Mouse (Mus musculus) E14TG2a.4 (cell line): ENCODE results near the gene Upp2.

ENCODE experiments used
- H3K27me3 ChIP-seq: 2 replicates; pipeline ENCODE4 v1.6.1; 2014; ENCODE audit warnings: low read length, control low read depth; ENCODE audit not compliant: insufficient read depth
- H3K36me3 ChIP-seq: 2 replicates; pipeline ENCODE4 v1.6.1; 2014; ENCODE audit warnings: low read length, control low read depth; ENCODE audit not compliant: insufficient read depth
- H3K4me1 ChIP-seq: replicated peaks from 2 replicates; pipeline ENCODE4 v1.6.1; 2014; ENCODE audit warnings: low read depth, low read length, control low read depth
- H3K4me3 ChIP-seq: replicated peaks from 2 replicates; pipeline ENCODE4 v1.5.1; 2014; ENCODE audit warnings: mild to moderate bottlenecking, low read length
- H3K9me3 ChIP-seq: 2 replicates; pipeline ENCODE4 v1.6.1; 2014; ENCODE audit warnings: low read length, control low read depth
- CTCF ChIP-seq: conservative IDR thresholded peaks from 2 replicates; pipeline ENCODE4 v1.5.1; 2014; ENCODE audit warnings: low read length
- NANOG ChIP-seq: IDR thresholded peaks from 2 replicates; pipeline ENCODE4 v1.6.1; 2014; ENCODE audit warnings: borderline replicate concordance, low read length, mixed read lengths
- POU5F1 ChIP-seq: IDR thresholded peaks from 2 replicates; pipeline ENCODE4 v1.6.1; 2014; ENCODE audit warnings: low read length, borderline replicate concordance

Gene Upp2

DNA sequence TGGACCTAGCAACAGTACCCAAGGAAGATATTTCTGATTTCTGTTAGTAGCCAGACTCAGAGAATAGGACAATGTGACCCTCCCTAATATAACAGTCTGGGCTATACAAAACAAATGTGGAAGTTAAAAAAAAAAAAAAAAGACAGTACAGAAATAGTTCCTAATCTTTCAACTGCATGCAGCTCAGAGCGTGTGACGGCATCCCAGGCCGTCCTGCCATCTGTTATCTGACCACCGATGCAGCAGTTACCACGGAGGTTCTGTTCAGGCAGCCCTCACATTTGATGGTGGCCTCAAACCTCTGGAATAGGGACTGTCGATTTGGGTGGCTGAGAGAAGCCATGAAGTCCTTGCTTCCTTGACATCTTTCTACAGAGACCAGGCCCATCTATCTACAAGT is 22.7 kb upstream of the Upp2 start:
- Histone ChIP-seq H3K4me1 (peaks cover 7% of the 10 kb centered on the region; the same call in 1 of the 2 replicates), H3K4me3 (no peak overlapping the region), H3K9me3 (peaks cover 21% of the 10 kb centered on the region), H3K27me3 (no peaks in the 10 kb centered on the region), H3K36me3 (0 out of 2 replicates have a peak, but pooled peaks cover 6% of the 10 kb centered on the region)
- no peak for TF ChIP-seq NANOG
- no peak for TF ChIP-seq CTCF
- TF ChIP-seq POU5F1: no peak

DNA sequence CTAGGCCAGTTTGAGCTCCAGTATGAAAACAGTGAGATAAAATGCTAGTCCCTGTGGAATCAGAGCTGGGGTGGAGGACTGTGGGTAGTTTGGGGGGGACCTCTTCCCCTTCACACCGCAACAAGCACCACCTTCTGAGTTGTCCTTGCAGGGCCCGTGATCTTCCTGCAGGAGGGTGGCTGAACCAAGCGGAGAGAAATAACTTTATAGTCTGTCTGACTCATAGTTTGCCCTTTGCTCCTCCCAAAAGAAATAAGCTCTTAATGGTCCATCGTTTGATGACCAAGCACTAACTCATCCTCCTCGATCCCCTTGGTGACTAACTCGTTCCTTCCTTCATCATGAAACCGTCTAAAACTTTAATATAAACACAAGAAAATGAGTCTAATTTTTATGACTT is 20.8 kb upstream of the Upp2 start:
- no peaks in the 10 kb centered on the region for H3K27me3 ChIP-seq
- TF ChIP-seq CTCF: no peak
- no peak for TF ChIP-seq NANOG
- TF ChIP-seq POU5F1: no peak
- no peak overlapping the region for H3K4me3 ChIP-seq
- H3K4me1 ChIP-seq: peaks cover 20% of the 10 kb centered on the region
- H3K9me3 ChIP-seq: peaks cover 21% of the 10 kb centered on the region
- 0 out of 2 replicates have a peak, but pooled peaks cover 6% of the 10 kb centered on the region for H3K36me3 ChIP-seq

DNA sequence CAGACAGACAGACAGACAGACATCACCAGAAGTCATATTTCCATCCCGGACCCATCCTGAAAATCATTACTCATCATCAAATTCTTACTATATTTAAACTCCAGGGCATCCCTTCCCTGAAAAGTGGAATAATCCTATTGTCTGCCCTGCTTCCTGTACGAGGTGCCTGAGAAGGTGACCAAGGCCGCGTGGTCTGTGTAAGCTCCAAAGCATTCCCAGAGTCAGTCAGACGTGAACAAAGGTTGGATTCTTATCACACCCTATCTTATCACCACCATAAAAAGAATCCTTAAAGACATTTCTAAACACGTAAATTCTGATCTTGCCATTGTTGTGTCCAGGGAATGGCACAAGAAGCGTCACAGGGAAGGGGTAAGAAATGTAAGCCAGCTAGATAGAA is 18.2 kb upstream of the Upp2 start:
- TF ChIP-seq POU5F1: no peak
- no peak for TF ChIP-seq CTCF
- no peak for TF ChIP-seq NANOG
- H3K4me3 ChIP-seq: no peak overlapping the region
- H3K4me1 ChIP-seq: peaks cover 34% of the 10 kb centered on the region

DNA sequence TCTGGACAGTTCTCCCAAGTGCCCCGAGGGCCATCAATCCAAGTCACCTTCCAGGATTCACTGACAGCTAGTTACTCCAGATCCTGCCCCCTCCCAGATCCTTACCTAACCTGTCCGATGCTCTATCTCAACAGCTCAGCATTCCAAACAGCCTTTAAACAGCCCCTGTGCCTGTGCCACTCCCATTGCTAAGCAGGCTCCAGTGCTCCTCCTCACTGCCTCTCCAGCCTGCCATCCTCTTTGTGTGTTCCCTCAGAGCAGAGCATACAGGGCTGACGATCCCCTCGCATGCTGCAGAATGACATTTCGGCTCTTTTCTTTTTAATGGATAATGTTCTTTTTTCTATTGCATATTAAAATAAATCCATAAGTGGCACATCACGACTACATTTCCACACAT is 17.1 kb upstream of the Upp2 start:
- H3K4me3 ChIP-seq: no peak overlapping the region
- TF ChIP-seq NANOG (no peak), CTCF (no peak)
- H3K9me3 ChIP-seq: no peaks in the 10 kb centered on the region
- no peaks in the 10 kb centered on the region for H3K36me3 ChIP-seq
- H3K27me3 ChIP-seq: no peaks in the 10 kb centered on the region
- H3K4me1 ChIP-seq: peaks cover 34% of the 10 kb centered on the region

More for the DNA sequence above, 18.2 kb upstream of the Upp2 start:
- no peaks in the 10 kb centered on the region for H3K36me3 ChIP-seq
- H3K27me3 ChIP-seq: no peaks in the 10 kb centered on the region
- no peaks in the 10 kb centered on the region for H3K9me3 ChIP-seq

DNA sequence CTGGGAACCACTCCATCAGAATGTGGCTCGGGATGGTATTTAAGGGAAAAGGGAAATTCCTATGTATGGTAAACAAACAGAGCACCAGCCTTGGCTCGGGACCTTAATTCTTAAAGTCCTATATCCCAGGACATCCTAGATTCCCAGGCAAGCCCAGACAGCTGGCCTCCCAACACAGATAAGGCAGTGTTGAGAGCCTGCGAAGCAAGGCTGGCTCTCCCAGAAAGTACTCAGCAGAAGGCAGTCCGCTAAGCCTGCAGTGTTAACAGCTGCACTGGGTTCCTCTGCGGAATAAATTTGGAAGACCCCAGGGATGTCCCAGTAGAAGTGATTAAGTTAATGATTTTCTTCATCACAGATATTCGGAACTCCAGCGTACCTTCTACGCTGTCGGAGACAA is 16.6 kb upstream of the Upp2 start:
- TF ChIP-seq CTCF (no peak), POU5F1 (no peak), NANOG (no peak)
- H3K36me3 ChIP-seq: no peaks in the 10 kb centered on the region
- H3K4me3 ChIP-seq: no peak overlapping the region
- H3K4me1 ChIP-seq: peaks cover 32% of the 10 kb centered on the region
- H3K27me3 ChIP-seq: no peaks in the 10 kb centered on the region
- H3K9me3 ChIP-seq: no peaks in the 10 kb centered on the region

DNA sequence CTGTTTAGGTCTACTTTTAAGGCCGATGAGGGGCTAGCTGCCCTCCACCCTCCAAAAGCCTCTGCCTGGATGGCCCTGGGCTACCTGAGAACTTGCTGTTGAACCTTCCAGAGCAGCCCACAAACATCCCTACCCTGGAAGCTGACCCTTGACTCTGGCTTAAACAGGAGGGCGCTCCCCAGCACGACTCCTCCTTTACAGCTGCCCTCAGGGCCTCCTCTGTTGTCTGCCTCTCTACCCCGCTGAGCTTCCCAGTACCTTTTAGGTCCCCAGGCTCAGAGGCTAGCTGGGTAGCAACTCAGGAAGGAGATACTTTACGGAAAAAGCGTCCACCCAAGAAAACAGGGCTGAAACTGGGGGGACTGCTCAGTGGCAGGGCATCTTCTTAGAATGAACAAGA is 15.2 kb upstream of the Upp2 start:
- Histone ChIP-seq H3K4me1 (peaks cover 36% of the 10 kb centered on the region), H3K4me3 (no peak overlapping the region), H3K9me3 (no peaks in the 10 kb centered on the region), H3K36me3 (no peaks in the 10 kb centered on the region), H3K27me3 (no peaks in the 10 kb centered on the region)
- TF ChIP-seq NANOG: no peak
- no peak for TF ChIP-seq CTCF
- TF ChIP-seq POU5F1: no peak

DNA sequence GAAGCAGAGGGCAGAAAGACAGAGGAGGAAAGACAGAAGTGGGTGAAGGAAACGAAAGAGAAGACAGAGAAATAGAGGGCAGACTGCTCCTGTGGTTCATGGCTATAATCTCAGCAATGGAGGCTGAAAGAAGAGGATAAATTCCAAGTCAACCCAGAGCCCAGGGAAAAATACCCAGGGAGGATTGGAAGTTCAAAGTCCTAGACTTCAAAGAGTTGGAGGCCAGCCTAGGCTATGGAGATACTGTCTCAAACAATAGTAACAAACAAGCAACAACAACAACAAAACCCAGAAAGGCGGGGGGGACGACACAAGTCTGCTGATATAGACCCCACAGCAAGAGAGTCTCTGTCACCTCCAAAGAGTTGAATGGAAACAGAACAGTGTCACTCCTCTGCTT is 14.8 kb upstream of the Upp2 start:
- no peak for TF ChIP-seq POU5F1
- no peak for TF ChIP-seq NANOG
- TF ChIP-seq CTCF: no peak
- H3K4me3 ChIP-seq: no peak overlapping the region
- no peaks in the 10 kb centered on the region for H3K36me3 ChIP-seq
- no peaks in the 10 kb centered on the region for H3K27me3 ChIP-seq
- no peaks in the 10 kb centered on the region for H3K9me3 ChIP-seq
- H3K4me1 ChIP-seq: peaks cover 38% of the 10 kb centered on the region

DNA sequence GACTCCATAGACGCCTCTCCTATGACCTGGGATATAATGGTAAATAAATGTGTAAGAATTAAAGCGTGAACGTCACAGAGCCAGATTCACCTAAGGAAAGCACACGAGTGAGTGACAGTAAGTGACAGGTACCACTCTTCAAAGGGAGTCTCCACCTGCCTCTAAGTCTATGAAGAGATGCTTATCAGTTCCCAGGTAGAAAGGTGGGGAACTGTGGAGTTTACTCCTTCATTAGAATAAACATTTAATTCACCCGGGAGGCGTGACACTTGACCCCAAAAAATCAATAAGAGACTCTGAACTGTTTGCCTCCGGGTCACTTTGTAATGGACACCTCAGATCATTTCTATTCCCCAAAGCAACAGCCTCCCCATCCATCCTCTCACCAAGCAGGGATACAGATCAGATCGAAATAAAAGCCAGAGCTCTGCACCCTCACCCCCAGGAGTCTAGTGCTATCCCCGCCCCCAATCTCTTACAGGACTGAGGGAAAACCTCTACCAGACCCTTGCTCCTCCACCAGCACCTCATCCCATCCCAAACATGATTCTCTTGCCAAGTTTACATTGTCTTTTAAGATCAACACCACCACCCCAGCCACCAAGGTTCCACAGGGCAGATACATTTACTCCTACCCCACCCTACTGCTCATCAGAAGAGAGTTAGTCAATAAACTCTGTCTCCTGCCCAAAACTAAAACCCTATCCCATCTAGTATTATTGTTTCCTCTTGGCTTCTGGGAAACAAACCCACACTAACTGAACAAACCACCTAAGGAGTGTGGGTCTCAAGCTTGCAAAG is 9.9 kb upstream of the Upp2 start:
- Histone ChIP-seq H3K9me3 (no peaks in the 10 kb centered on the region), H3K36me3 (no peaks in the 10 kb centered on the region), H3K4me1 (peaks cover 32% of the 10 kb centered on the region), H3K4me3 (no peak overlapping the region), H3K27me3 (no peaks in the 10 kb centered on the region)
- TF ChIP-seq NANOG: no peak
- TF ChIP-seq POU5F1: no peak
- TF ChIP-seq CTCF: no peak

DNA sequence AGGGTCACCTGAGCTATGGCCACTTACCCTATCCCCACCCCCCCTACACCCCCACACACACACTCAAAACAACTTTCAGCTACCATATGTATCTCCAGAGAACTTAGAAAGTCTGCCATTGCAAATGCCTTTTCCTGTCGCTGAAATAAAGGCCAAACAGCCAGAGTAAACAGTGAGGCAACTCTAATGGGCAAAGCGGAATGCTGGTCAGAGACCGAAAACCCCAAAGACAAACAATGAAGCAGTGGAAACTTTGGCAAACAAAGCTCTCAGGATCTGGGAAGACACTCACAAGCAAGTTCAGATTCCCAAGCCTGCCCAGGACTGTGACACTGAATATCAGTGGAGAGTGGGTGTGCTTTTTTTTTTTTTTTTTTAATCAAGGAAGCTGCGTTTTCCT is 5.0 kb upstream of the Upp2 start:
- H3K27me3 ChIP-seq: peaks cover 21% of the 10 kb centered on the region
- no peaks in the 10 kb centered on the region for H3K9me3 ChIP-seq
- H3K4me3 ChIP-seq: no peak overlapping the region
- no peak for TF ChIP-seq NANOG
- no peak for TF ChIP-seq CTCF
- no peak for TF ChIP-seq POU5F1
- H3K4me1 ChIP-seq: peaks cover 33% of the 10 kb centered on the region
- no peaks in the 10 kb centered on the region for H3K36me3 ChIP-seq
